Mouse (Mus musculus): ENCODE data around the gene Nipbl.
A peak's percentile ranks its signal among the peaks of the same experiment; 100 is the strongest.

Gene Nipbl

DNA sequence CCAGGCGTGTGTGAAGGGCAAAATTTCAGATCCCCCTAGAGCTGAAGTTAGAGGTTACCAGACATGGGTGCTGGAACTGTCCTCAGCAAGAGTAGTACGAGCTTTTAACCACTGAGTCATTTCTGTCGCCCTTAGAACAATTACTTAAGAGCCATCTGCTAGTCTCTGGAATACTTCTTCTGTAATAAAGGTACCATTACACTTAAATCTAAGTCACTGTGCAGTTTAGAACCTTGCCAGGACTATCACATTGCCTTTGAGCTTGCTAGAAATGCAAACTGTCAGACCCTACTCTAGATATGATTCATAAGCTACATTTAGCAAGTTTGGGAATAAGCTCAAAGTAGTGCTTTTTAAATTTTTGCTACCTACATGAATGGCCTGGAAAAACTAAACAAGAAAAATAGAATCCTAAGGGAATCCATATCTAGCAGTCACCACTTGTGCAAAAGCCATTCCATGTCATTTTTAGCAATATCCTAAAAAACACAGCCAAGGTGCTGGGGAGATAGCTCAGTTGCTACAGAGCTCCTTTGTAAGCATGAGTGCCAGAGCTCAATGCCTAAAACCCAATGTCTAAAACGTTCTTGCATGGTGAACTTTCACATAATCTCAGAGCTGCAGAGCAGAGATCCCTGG, 27.6 kb downstream of the Nipbl start:
- DNase-seq, result no peak

DNA sequence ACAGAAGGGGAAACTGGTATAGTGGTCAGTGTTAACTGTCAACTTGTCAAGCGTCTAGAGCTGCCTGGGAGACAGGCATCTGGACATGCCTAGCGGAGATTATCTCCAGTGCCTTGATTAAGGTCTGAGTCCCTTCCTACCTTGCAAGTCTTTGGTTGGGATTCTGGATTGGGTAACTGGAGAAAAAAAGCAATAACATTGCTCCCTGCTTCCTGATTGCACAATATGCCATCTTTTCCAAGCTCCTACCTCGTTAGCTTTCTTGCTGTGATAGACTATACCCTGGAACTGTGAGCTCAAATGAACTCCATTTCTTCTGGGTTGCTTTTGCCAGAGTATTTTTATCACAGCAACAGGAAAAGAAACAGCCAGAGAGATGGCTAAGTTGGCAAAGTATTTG, 30.9 kb downstream of the Nipbl start:
- DNase-seq, result no peak

DNA sequence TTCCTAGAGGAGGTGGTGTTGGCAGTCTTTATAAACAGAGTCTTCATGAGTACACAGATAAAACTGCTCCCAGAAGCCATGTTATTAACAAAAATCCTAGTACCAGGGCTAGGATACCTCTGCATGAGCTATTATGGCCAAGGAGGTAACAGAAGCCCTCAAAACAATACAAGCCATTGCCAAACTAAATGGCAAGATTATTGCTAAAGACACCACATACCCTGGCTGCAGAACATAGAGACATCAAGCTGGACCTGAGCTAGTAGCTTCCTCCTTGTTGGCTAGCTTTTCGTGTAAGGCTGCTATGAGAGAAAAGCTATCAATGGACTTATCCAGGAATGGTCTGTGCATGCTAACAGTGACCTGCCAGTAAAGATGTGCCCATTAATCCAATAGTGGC, 32.4 kb downstream of the Nipbl start:
- no peak for DNase-seq

DNA sequence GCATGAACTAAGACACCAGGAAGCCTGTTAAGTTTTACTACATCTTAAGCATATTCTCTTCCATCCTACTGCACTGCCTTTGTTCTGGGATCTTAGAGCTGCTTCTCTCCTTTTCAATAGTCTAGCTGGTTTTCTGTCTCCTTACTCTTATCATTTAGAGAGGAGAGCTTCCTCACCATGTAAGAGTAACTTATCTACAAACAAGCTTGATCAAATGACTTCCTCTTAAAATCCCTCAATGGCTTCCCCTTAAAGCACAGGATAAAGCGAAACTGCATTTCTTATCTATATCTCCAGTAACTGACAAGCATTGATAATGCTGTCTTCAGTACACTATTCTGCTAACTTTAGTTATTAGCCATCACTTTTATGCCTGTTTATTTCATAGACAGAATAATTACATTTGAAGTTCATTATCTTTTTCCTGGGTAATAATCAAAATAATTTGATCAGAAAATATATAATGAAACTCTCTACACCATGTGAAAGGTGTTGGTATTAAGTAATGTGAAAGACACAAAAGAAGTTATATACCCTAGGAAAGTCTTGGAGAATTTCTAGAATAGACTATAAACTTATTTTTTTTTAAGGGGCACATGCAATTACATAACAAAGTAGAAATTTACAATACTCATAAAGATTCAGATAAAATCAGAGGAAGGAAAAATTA, 33.0 kb downstream of the Nipbl start:
- no peak for DNase-seq

DNA sequence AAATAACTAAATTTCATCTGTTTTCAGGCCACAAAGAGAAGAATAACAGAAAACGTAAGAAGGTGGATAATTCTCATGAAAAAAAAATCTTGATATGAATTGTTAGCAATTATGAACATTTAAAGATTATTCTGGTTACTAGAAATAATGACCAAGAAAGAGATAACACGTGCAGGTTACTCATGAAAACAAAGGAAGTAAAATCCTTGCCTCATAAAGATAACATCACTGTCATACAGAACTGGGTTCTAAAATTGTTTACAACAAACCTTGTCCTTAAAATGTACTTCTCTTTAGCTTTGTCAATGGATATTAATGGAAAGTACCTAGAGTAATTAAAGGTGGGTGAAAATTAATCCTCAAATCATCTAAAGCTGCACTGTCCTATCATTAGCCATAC, 37.2 kb downstream of the Nipbl start:
- DNase-seq, result no peak

DNA sequence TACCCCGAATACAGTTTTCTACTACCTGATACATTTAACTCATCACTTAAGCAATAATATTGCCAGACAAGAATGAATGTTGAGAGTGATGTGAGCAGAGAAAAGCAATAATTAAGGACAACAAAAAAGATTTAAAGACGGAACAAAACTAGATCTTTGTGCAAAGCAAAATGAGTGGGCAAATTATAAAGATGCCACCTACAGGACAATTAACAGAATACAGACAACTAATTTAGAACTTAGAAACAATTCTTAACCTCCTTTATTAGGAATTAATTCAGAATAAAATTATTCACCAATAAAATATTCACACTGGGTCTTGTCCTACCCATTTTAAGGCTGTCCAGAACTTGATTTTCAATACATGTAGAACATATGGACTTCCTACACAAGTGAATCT, 38.0 kb downstream of the Nipbl start:
- no peak for DNase-seq

DNA sequence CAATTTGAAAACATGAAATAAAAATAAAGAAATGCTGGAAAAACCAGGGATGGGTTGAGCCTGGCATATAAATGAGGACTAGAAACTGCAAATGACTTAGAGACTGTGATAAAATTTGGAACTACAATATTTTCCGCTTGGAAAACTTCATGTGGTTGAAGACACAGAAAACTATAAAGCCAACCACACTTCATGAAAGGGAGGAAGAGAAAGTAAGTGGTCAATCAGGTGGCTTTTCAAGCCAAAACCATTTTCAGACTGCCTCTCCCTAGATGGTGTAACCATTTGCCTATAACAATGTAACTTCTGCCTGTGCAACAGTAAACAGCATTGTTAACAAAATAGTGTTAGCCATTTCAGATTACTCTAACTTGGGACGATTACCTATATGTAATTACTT, 41.7 kb downstream of the Nipbl start:
- DNase-seq, result no peak

DNA sequence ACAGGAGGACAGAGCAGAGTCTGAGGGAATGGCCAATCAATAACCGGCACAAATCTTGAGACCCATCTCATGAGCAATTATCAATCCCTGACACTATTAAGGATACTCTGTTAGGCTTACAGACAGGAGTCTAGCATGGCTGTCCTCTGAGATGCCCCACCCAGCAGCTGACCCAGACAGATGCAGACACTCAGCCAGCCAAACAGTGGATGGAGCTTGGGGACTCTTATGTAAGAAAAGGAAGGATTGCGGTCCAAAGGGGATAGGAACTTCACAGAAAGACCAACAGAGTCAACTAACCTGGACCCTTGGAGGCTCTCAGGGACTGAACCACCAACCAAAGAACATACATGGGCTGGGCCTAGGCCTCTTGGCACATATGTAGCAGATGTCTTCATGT, 42.7 kb downstream of the Nipbl start:
- DNase-seq, result no peak

DNA sequence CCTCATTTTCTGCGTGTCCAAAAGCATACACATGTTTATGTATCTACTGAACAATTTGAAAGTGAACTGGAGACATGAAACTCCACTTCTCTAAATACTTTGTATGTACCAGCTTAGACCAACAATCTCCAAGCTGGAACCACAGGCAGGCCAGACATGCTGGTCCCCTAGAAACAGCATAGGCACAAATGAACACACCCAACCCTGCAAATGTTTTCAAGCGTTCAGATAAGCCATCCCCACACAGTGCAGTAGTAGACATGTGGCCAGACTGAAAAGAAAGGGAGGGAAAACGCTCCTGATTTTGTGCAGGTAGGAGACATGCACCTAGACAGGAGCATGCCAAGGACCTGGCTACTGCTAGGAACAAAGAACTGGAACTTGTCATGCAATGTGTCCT, 52.5 kb downstream of the Nipbl start:
- no peak for DNase-seq

DNA sequence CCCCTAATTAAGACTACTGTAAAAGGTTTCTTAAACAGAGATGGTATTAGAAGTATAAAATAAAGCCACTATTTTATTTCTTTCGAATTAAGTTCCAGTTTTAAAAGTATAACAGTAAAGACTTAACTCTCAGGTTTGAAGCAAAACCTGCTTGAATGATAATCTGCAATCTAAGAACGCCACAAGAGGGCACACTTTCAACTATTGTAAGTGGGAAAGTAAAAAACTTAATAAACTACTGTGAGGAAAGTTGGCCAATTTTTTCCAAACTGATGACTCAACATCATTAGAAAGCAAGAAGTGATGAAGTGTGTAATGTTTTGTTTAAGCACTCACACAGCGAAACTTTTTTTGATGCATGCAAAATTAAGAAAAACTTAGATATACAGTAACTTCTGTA, 62.0 kb downstream of the Nipbl start:
- DNase-seq, result peak; percentile 55

DNA sequence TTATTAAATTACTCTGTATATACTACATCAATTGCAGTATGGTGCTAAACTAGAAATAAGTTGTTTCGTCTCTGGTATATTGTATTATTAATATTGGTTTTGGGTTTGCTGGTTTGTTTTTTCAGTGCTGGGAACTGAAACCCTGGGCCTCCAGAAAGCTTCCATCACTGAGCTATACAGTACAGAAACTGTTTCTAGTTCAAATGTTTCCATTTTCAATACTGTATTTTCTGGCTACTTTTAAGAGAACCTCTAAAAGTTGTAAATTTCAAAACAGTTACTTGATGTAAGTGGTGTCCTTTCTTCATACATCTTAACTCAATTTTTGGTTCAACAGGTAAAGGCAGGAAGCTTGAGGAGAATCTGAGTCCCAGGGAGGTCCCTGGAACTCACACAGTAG, 68.6 kb downstream of the Nipbl start:
- no peak for DNase-seq

DNA sequence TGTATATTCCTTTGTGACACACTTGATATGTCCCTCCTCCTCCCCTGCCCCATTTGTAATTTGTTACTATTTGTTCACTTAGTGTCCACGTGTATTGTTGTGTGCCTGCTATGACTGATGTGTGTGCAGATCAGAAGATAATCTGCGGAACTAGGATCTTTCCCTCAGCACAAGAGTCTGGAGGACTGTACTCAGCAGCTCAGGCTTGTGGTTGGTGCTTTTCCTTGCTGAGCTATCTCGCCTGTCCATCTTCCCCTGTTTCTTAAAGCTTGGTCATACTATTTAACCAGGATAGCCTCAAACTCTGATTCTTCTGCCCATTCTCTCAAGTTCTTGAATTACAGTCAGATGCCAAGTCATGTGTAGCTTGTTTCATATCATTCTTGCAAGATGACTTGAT, 69.5 kb downstream of the Nipbl start:
- no peak for DNase-seq

DNA sequence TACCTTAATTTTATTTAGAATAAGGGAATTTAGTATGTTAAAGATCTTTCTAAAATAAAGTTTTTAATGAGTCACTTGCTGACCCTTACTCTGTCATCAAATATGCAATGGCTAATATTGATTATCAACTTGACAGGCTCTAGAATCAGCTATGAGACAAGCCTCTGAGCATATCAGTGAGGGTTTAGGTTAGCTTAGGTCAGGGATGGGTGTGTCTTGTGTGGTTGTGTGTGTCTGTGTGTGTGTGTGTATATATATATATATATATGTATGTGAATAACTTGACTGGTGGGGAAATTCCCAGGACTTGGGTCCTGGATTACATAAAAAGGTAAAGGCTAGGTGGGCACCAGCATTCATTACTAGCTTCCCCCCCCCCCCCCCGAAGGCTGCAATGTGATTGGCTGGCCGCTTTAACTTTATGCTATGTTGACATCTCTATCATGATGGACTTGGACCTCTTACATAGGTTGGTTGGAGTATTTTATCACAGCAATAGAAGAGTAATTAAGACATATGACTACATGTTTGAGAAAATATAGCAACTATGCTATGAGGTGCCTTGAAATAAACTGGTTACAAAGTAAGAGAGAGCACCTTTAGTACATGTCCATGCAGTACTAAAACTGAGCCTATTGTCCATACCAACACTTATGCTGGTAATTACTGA, 97.0 kb downstream of the Nipbl start:
- DNase-seq, result no peak

DNA sequence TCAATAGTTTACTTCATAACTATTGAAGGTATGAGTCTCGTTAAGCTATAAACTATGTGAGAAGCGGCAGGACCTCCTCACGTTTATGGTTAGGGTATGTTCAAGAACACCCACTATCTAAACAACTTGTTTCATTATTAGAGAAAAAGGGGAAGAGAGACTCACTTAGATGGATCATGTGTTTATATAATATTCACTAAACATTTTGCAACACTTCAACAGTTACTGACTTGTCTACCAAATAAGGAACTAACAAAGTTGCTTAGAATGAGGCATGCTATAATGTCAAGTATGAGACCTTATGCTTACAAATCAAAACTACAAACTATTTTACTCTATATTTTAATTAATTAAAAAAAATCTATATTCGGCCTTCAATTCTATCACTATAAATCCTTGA, 103.7 kb downstream of the Nipbl start:
- no peak for DNase-seq

DNA sequence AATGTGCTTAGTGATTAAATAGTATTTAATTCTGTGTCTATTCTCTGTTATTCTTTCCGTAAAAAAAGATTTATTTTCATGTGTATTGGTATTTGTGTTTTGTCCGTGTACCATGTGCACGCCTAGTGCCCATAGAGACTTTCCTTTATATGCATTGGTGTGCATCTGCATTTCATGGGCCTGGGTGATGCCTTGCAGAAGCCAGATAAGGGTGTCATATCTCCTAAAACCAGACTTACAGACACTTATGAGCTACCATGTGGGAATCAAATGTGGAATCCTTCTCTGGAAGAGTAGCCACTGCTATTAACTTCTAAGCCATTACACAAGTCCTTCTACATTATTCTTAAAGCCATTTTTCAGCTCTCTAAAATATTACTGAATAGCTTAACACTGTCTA, 112.7 kb downstream of the Nipbl start:
- DNase-seq, result no peak

DNA sequence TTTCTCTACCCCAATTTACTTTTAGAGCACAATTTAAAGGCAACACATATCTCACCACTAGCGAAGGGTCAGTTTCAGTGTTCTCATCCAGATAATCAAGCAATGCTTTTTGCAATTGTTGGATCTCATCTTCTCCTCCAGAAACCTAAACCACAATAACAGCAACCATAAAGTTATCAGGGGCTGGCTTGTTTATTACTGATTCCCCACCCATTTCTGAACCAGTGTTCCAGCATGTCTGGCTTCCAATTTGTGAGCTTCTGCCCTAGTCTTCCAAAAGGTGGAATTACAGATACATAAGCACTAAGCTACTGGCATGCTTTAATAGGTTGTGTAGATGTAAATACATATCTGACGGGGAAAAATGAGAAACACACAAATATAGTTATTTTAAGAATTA, 118.6 kb downstream of the Nipbl start:
- DNase-seq, result no peak

DNA sequence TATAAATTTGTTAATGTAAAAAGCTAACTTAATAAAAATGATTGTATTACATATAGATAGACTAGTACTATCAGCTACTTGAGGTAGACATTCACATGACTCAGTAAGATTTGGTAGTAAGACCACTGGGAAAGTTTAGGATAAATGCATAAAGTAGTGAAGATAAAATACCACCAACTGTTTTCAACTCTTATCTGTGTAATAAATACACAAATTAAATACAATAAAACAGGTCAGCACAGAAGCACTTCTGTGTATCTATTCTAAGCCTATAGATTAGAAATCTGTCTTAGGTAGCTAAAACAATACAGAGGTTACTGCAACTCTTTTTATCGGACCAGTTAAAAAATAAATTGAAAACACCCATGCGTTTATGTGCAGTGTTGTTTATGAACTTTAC, 119.4 kb downstream of the Nipbl start:
- DNase-seq, result no peak

DNA sequence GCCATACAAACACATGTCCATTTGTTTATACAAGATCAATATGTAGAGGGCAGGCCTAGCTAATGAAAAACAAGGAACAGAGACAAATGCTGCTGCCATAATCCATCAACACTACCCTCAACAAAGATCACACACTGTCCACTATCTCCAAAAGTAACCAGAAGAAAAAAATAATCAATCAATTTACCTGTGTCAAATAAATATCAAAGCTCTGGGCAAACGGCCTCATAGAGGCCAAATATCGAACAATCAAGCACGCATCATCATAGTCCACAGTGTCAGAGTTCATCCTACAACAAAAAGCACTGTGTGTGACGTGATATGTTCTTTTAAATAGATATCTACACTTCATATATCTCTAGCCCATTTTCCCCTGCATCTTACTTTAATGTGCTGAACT, 120.2 kb downstream of the Nipbl start:
- DNase-seq, result no peak

DNA sequence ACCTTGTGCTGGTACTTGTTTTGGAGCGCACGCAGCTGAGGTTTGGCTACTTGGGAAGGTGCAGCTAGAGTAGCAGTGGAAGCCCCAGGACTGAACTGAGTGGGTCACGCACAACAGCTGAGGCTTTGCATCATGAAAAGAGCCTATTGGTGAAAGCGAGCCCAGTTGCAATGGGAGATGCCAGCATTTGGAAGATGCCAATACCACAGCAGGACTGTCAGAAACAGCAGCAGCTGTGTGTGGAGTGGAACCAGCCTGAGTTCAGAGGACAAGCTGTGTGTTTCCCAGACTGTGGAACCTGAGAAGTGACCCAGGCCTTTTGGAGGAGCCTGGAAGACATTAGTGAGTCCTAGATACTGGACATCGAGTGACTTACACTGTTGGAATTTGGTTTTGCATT, 122.8 kb downstream of the Nipbl start:
- DNase-seq, result no peak

DNA sequence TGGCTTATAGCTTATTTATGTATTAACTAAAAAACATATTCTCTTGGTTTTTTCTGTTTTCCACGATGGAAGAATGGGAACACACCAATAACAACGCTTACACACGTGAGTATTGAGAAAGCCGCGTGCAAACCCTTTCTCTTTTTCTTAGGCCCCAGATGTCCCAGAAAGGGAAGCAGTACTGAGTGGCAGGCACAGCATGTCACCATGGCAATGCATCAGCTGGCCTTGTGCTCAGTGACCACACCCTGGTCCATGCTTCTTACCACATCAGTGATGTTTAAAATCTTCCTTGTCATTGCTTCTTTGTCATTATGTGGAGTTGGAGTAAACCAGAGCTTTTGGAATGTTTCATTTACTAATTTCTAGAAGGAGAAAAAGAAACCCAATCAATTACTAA, 125.1 kb downstream of the Nipbl start:
- no peak for DNase-seq

DNA sequence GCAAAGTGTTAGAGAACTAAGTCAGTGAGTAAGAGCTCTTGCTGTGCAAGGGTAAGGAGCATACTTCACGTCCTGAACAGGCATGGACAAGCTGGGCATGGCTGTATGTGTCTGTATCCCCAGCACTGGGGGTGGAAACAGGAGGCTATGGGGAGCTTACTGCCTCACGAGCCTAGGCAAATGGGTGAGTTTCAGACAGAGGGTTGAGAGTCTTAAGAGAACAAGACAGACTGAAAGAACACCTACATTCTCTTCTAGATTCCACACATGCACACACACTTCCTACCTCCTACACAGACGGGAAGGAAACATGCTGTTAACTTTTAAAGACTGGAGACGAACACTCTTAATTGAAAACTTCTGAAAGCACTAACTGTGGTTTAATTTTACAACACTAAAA, 126.9 kb downstream of the Nipbl start:
- no peak for DNase-seq

DNA sequence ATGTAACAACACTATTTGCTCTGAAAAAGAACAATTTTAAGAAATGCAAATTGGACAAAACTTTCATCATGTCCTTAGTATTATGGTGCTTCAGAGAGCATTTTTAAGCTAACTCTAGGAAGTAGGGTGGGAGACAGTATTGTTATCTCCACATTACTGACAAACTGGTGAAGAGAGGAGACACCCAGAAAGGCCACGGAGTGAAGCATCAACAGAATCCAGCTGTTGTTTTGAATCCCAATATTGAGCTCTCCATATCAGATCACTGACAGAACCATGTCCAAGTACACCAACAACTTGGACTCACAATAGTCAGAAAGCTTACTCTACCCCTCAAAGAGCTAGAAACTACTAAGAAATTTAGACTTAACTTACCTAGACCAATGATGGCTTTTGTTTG, 138.8 kb downstream of the Nipbl start:
- DNase-seq, result no peak

DNA sequence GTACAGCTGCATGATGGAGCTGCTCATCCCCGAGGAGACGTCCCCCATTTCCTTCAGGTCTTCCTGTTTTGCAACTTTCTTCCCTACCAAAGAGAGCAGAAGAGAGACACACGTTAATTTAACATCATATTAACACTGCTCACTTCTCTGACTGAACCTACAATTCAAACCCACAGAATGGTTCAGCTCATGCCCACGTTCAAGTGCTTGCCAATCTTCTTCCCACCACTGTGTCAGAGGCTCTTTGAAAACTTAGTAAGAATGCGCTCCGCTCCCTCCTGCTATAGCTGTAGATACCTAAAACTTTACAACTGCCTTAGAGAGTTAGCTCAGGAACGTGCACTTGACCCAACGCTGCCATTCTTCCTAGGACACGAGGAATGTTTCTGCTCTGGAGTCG, 141.3 kb downstream of the Nipbl start:
- no peak for DNase-seq

DNA sequence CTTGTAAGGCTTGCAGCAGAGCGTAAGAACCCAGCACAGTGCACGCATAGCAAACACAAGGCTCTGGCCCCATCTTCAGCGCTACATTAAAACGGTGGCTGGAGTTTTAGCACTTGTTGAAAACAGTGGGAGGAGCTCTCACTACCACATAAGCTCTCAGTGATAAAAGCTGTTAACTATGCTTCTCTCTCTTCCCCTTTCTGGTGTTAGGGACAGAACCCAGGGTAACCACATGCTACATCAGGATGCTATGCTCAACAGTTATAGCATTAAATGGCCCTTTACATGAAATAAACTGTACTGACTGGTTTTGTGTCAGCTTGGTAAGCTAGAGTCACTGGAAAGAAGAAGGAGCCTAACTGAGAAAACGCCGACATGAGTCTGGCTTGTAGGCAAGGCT, 150.1 kb downstream of the Nipbl start:
- no peak for DNase-seq

DNA sequence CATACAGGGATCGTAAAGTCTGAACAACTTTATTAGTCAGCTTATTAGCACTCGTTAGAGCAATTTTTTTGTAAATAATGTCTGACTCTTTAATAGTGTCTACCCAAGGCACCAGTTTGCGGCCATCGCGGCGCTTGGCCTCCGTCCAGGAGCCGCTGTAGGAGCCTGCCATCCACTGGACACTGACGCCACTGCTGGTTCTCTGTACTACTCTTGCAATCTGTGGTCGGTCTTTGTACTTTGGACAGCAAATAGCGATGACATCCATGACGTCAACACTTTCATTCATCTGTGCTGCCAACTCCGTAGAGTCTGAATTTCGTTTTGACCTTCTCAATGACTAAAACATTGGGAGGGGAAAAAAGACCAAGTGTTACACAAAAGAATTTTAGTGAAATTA, 153.0 kb downstream of the Nipbl start:
- peak; percentile 22 for DNase-seq
